8 mouse cellular contexts compared by ENCODE assay signal in the genomic region with DNA sequence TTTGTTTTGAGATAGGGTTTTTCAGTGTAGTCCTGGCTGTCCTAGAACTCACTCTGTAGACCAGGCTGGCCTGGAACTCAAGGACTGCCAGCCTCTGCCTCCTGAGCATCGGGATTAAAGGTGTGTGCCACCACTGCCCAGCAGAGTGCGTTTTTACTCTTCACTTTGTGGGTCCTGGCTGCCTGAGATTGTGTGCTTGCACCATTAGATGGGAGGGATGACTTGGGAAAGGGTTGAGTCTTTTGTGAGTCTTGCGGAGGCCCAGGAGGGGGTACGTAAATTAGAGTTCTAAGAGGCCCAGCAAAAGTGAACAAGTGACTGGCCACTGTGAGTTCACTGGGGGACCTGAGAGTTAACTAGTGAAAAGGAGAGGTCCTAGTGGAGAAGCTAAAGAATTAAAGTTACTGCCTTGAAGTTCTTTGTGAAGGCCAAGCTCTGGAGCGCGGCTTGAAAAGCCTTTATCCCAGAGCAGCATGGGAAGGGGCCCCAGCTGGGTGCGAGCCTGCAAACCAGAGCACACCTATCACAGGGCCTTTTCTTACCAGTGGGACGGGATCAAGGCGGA. TPM values are rescaled to one million over a fixed set of nuclear protein-coding genes. Genes with fewer than 3 reads are reported as not detected.
DNase-seq lines count a peak whose midpoint lies in the region; ATAC-seq and TF ChIP-seq lines count a peak whose summit lies in the region.

No protein-coding gene starts in this region.

- H3K36me3 ChIP-seq in heart, embryonic 16.5 days (ENCODE audit: control insufficient read depth, insufficient read depth), result no peaks in the 10 kb centered on the region

- no peak for DNase-seq in layer of hippocampus, adult 2 months (ENCODE audit: low spot score in 2 of 2)
- DNase-seq in layer of hippocampus, adult 8-10 months (ENCODE audit: low spot score in 2 of 2), result no peak
- peak; percentile 12 for DNase-seq in lung, postnatal 36 days
- DNase-seq in retina, postnatal 1 day, result no peak
- no peak for DNase-seq in ovary, adult 18-20 months (ENCODE audit: low spot score)
- DNase-seq in testis, postnatal 14 days (ENCODE audit: low spot score), result no peak

- 24% methylated on average over 9 of the region's 9 CpGs for WGBS in bone marrow, adult 2 months
- WGBS in heart, embryonic 16.5 days, result 16% methylated on average over 9 of the region's 9 CpGs

- peak overlapping the region; percentile 74 for H3K9ac ChIP-seq in heart, embryonic 16.5 days (ENCODE audit: low read length)

- H3K4me2 ChIP-seq in heart, embryonic 16.5 days (ENCODE audit: low read depth, low read length), result peak overlapping the region; percentile 71

- no peak for TF ChIP-seq POLR2A in bone marrow, adult 2 months (IDR thresholded peaks at IDR 0.05; ENCODE audit: borderline replicate concordance, control insufficient read depth, low read depth, low read length)

- ATAC-seq in heart, embryonic 16.5 days (replicated peaks; ENCODE audit: extremely low read depth, insufficient read depth, low FRiP score), result peak; percentile 21

- H3K4me1 ChIP-seq in bone marrow, adult 2 months (ENCODE audit: control insufficient read depth, insufficient read depth, low read length), result no peaks in the 10 kb centered on the region
- H3K4me1 ChIP-seq in heart, embryonic 16.5 days (ENCODE audit: control insufficient read depth, insufficient read depth, low read length), result peaks cover 13% of the 10 kb centered on the region

- no peak for TF ChIP-seq CTCF in layer of hippocampus, adult 2 months (conservative IDR thresholded peaks at IDR 0.05)
- no peak for TF ChIP-seq CTCF in bone marrow, adult 2 months (IDR thresholded peaks at IDR 0.05; ENCODE audit: control insufficient read depth, insufficient read depth, low read length)

- peak overlapping the region; percentile 56 for H3K4me3 ChIP-seq in layer of hippocampus, adult 2 months
- peak overlapping the region; percentile 96 for H3K4me3 ChIP-seq in bone marrow, adult 2 months (replicated peaks; ENCODE audit: control insufficient read depth, low read depth, low read length)
- peak overlapping the region; percentile 80 for H3K4me3 ChIP-seq in heart, embryonic 16.5 days (ENCODE audit: low read length)

- H3K27ac ChIP-seq in layer of hippocampus, adult 2 months, result peak overlapping the region; percentile 81
- H3K27ac ChIP-seq in bone marrow, adult 2 months (ENCODE audit: control insufficient read depth, insufficient read depth, low read depth, low read length, poor library complexity), result no peak overlapping the region; the same call in 1 of the 2 replicates
- peak overlapping the region; percentile 89 for H3K27ac ChIP-seq in heart, embryonic 16.5 days (ENCODE audit: low read length)

- H3K27me3 ChIP-seq in heart, embryonic 16.5 days (ENCODE audit: control insufficient read depth, insufficient read depth, low read length), result no peaks in the 10 kb centered on the region

- no peaks in the 10 kb centered on the region for H3K9me3 ChIP-seq in heart, embryonic 16.5 days (replicated peaks; ENCODE audit: control insufficient read depth, low read length)

RNA-seq across cellular contexts. Expression of gene Carm1, which starts 1.3 kb away (rescaled TPM):
- total RNA-seq in layer of hippocampus, adult 2 months (2021), result 10 to 100 TPM; 75.9 to 85.6 TPM
- 10 to 100 TPM; 77.5 to 91.0 (median 82.4) TPM for total RNA-seq in layer of hippocampus, adult 8-10 months (2022)
- 29.7 and 37.6 TPM in 2 replicates for polyA plus RNA-seq in bone marrow, adult 2 months (2011; ENCODE audit: insufficient read depth, insufficient read length, low replicate concordance, missing spikeins)
- polyA plus RNA-seq in heart, embryonic 16.5 days (2015; fragmentation: Nextera tagmentation; extraction: Ambion mirVana), result 17.2 and 21.8 TPM in 2 replicates

RNA-seq across cellular contexts. Expression of gene AB124611, which starts 19.5 kb away (rescaled TPM):
- total RNA-seq in layer of hippocampus, adult 2 months (2021), result under 1 TPM; 0.27 to 0.44 TPM
- under 1 TPM in 1 of 4 experiments, not detected in 3; 0.41 TPM for total RNA-seq in layer of hippocampus, adult 8-10 months (2022)
- polyA plus RNA-seq in bone marrow, adult 2 months (2011; ENCODE audit: insufficient read depth, insufficient read length, low replicate concordance, missing spikeins), result 53.1 and 110 TPM in 2 replicates
- polyA plus RNA-seq in heart, embryonic 16.5 days (2015; fragmentation: Nextera tagmentation; extraction: Ambion mirVana), result 3.2 and 3.7 TPM in 2 replicates

RNA-seq across cellular contexts. Expression of gene Tmed1, which starts 35.4 kb away (rescaled TPM):
- 10 to 100 TPM; 13.5 to 15.5 TPM for total RNA-seq in layer of hippocampus, adult 2 months (2021)
- 10 to 100 TPM; 10.2 to 16.2 (median 13.8) TPM for total RNA-seq in layer of hippocampus, adult 8-10 months (2022)
- polyA plus RNA-seq in bone marrow, adult 2 months (2011; ENCODE audit: insufficient read depth, insufficient read length, low replicate concordance, missing spikeins), result 6.7 and 7.6 TPM in 2 replicates
- polyA plus RNA-seq in heart, embryonic 16.5 days (2015; fragmentation: Nextera tagmentation; extraction: Ambion mirVana), result 81.2 and 90.1 TPM in 2 replicates

RNA-seq across cellular contexts. Expression of gene Timm29, which starts 47.1 kb away (rescaled TPM):
- total RNA-seq in layer of hippocampus, adult 2 months (2021), result 10 to 100 TPM; 58.3 to 62.0 TPM
- 10 to 100 TPM; 51.6 to 64.9 (median 58.0) TPM for total RNA-seq in layer of hippocampus, adult 8-10 months (2022)
- 10.4 and 11.6 TPM in 2 replicates for polyA plus RNA-seq in bone marrow, adult 2 months (2011; ENCODE audit: insufficient read depth, insufficient read length, low replicate concordance, missing spikeins)
- polyA plus RNA-seq in heart, embryonic 16.5 days (2015; fragmentation: Nextera tagmentation; extraction: Ambion mirVana), result 28.4 and 28.6 TPM in 2 replicates

RNA-seq across cellular contexts. Expression of gene Yipf2, which starts 47.2 kb away (rescaled TPM):
- total RNA-seq in layer of hippocampus, adult 2 months (2021), result 10 to 100 TPM; 18.6 to 19.8 TPM
- 10 to 100 TPM; 19.7 to 21.4 (median 20.6) TPM for total RNA-seq in layer of hippocampus, adult 8-10 months (2022)
- 4.8 and 5.0 TPM in 2 replicates for polyA plus RNA-seq in bone marrow, adult 2 months (2011; ENCODE audit: insufficient read depth, insufficient read length, low replicate concordance, missing spikeins)
- polyA plus RNA-seq in heart, embryonic 16.5 days (2015; fragmentation: Nextera tagmentation; extraction: Ambion mirVana), result 16.4 and 17.7 TPM in 2 replicates
